Mouse (Mus musculus) left cerebral cortex, postnatal 4 days (tissue): ENCODE measurements around the gene Ptger2. TPM values are rescaled to one million over a fixed set of nuclear protein-coding genes. Genes with fewer than 3 reads are reported as not detected.
"Not testable (repeated sequence)": the region's sequence is repeated elsewhere in the genome, so short reads cannot be mapped to it uniquely, and the experiment has no call there.

ENCODE experiments used
- DNase-seq: peaks from one replicate; pipeline ENCODE4 v3.0.0-alpha.2; 2022
- intact Hi-C: fragments of 180-260 bp; cut with DNase I; formaldehyde crosslinking; loops from one replicate; pipeline ENCODE4 v1.15.1; 2025
- total RNA-seq, 2 experiments: library from RNA; stranded (reverse); gene quantifications; 2 replicates each; pipeline ENCODE4 v1.2.3; 2021

The Ptger2 gene
- total RNA-seq, result 1 to 10 TPM in 1 of 2 experiments, under 1 TPM in 1; 0.60 to 1.0 TPM

- intact Hi-C loops, result loop anchor here (5.0 kb wide), 1 partner anchor 144 kb away; no protein-coding TSS in a partner anchor
- not testable (repeated sequence) for DNase-seq
Observed at GRCm38 (mm10) chr14:44987674-44988355, at the start of gene Ptger2. Ptger2 (plus strand) TSS chr14:44988195.

- no peak for DNase-seq
- intact Hi-C loops, result no loop called here
Observed at GRCm38 (mm10) chr14:44960746-44961145, 27.2 kb upstream of the Ptger2 start.

GRCm38 (mm10) chr14:44977278-44977677 is 10.7 kb upstream of the Ptger2 start:
- intact Hi-C loops, result not testable (repeated sequence)
- DNase-seq, result peak; percentile 63

GRCm38 (mm10) chr14:44979887-44980286 is 8.1 kb upstream of the Ptger2 start:
- intact Hi-C loops, result loop anchor here (2.0 to 5.0 kb wide), 2 partner anchors 69 to 162 kb away; no protein-coding TSS in a partner anchor
- DNase-seq, result peak; percentile 6

- DNase-seq, result peak; percentile 16
- intact Hi-C loops, result loop anchor here (2.0 to 5.0 kb wide), 2 partner anchors 67 to 161 kb away; no protein-coding TSS in a partner anchor
Observed at GRCm38 (mm10) chr14:44981490-44981889, 6.5 kb upstream of the Ptger2 start.

- no peak for DNase-seq
- intact Hi-C loops, result loop anchor here (2.0 to 5.0 kb wide), 2 partner anchors 145 to 158 kb away; no protein-coding TSS in a partner anchor
Observed at GRCm38 (mm10) chr14:44984106-44984505, 3.9 kb upstream of the Ptger2 start.

- intact Hi-C loops, result loop anchor here (5.0 kb wide), 1 partner anchor 146 kb away; no protein-coding TSS in a partner anchor
- no peak for DNase-seq
Observed at GRCm38 (mm10) chr14:44986248-44986647, 1.7 kb upstream of the Ptger2 start.

- DNase-seq, result peak; percentile 5
- intact Hi-C loops, result loop anchor here (5.0 kb wide), 1 partner anchor 144 kb away; no protein-coding TSS in a partner anchor
Observed at GRCm38 (mm10) chr14:44988456-44989016, 541 bp downstream of the Ptger2 start.

- peak; percentile 7 for DNase-seq
- intact Hi-C loops, result loop anchor here (5.0 kb wide), 1 partner anchor 143 kb away; no protein-coding TSS in a partner anchor
Observed at GRCm38 (mm10) chr14:44989017-44989721, 1.2 kb downstream of the Ptger2 start.

GRCm38 (mm10) chr14:44989751-44990150 is 1.8 kb downstream of the Ptger2 start:
- no peak for DNase-seq
- intact Hi-C loops, result loop anchor here (5.0 kb wide), 1 partner anchor 143 kb away; no protein-coding TSS in a partner anchor

- no peak for DNase-seq
- intact Hi-C loops, result no loop called here
Observed at GRCm38 (mm10) chr14:44994337-44994736, 6.3 kb downstream of the Ptger2 start.

GRCm38 (mm10) chr14:45000086-45000769 is 12.2 kb downstream of the Ptger2 start:
- intact Hi-C loops, result no loop called here
- no peak for DNase-seq

GRCm38 (mm10) chr14:45005698-45006283 is 17.8 kb downstream of the Ptger2 start:
- DNase-seq, result no peak
- intact Hi-C loops, result no loop called here

GRCm38 (mm10) chr14:45009242-45009641 is 21.2 kb downstream of the Ptger2 start:
- intact Hi-C loops, result no loop called here
- DNase-seq, result no peak

- no peak for DNase-seq
- intact Hi-C loops, result no loop called here
Observed at GRCm38 (mm10) chr14:45011260-45011659, 23.3 kb downstream of the Ptger2 start.

- DNase-seq, result no peak
- intact Hi-C loops, result no loop called here
Observed at GRCm38 (mm10) chr14:45011671-45012070, 23.7 kb downstream of the Ptger2 start.

GRCm38 (mm10) chr14:45021551-45021950 is 33.6 kb downstream of the Ptger2 start:
- intact Hi-C loops, result no loop called here
- no peak for DNase-seq

GRCm38 (mm10) chr14:45034293-45034692 is 46.3 kb downstream of the Ptger2 start:
- intact Hi-C loops, result no loop called here
- no peak for DNase-seq

GRCm38 (mm10) chr14:45036579-45036978 is 48.6 kb downstream of the Ptger2 start:
- intact Hi-C loops, result no loop called here
- DNase-seq, result no peak

GRCm38 (mm10) chr14:45038052-45038451 is 50.1 kb downstream of the Ptger2 start:
- no peak for DNase-seq
- intact Hi-C loops, result no loop called here
